Mouse (Mus musculus) megakaryocyte-erythroid progenitor cell, adult 5-6 weeks (primary cell): Measurements from ENCODE around the gene Mtif3. TPM values are rescaled to one million over a fixed set of nuclear protein-coding genes. Genes with fewer than 3 reads are reported as not detected.
A peak's percentile ranks its signal among the peaks of the same experiment; 100 is the strongest.
"Not testable (repeated sequence)": the region's sequence is repeated elsewhere in the genome, so short reads cannot be mapped to it uniquely, and the experiment has no call there.

Source experiments
- ATAC-seq: replicated peaks from 2 replicates; pipeline ENCODE4 v1.8.0; 2016; ENCODE audit warnings: mild to moderate bottlenecking, inconsistent platforms; ENCODE audit not compliant: severe bottlenecking, poor library complexity, low FRiP score, low TSS enrichment
- total RNA-seq, 2 experiments: library from RNA; stranded (forward) in 1 of 2; stranded (reverse) in 1 of 2; fragments of 200-1000, 215-1000 nt in 1 of 2; fragments of >200 nt in 1 of 2; fragmentation: Nextera tagmentation in 1 of 2; gene quantifications; 2 replicates each; pipeline ENCODE4 v1.2.3; 2014 to 2017

The Mtif3 gene
- total RNA-seq, 2 experiments from 2014 or later = 17.2 to 41.2 TPM

DNA sequence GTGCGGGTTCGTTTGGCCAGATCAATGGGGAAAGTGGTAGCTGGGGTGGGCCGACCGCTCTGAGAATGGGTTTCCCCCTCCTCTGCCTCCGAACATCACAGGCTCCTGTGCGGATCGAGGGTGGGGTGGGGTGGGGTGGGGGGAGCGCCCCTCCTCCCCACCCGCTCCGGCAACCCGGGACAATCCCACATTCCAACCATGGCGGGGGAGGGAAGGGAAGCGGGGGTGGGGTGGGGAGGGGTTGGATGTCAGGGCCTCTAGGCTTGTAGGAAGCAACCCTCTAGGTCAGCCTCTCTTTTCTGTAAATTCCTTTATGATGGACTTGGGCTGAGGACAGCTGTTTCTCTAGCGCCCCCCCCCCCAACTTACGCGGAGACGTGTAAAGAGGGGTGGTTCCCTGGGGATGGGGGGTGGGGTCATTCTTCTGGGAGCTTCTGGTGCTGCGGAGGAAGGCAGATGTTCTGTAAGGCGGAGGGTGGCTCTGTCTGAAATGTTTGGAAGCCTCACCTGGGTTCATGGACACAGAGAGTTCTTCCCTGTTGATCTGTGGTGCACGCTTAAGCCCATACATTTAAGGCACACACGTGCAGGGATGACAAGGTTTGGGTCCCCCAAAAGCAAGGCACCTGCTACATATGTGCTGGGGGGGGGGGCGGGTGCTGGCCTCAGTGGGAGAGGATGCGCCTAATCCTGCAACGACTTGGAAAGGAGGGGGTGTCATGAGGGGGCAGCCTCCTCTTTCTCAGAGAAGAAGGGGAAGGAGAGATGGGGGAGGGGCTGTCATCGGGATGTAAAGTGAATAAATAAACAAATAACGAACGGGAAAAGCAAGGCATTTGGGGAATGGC is 43.1 kb downstream of the Mtif3 start:
- no peak for ATAC-seq

DNA sequence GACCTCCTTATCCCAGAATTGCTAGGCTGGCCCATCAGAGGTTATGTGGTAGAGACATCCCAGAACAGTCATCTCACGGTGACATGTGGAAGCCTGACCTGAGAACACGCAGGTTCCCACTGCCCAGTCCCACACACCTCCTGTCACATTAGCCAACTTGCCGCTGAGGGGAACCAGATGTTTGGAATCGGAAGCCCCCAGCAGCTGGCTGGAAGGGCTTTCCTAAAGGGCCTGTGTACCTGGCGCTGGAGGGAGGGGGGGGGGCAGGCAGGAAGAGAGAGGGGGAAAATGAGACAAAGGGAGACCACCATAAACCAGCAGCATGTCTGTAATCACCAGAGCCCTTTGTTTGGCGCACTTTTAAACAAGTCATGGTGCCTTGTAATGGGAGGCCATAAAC is 43.7 kb downstream of the Mtif3 start:
- ATAC-seq = no peak

DNA sequence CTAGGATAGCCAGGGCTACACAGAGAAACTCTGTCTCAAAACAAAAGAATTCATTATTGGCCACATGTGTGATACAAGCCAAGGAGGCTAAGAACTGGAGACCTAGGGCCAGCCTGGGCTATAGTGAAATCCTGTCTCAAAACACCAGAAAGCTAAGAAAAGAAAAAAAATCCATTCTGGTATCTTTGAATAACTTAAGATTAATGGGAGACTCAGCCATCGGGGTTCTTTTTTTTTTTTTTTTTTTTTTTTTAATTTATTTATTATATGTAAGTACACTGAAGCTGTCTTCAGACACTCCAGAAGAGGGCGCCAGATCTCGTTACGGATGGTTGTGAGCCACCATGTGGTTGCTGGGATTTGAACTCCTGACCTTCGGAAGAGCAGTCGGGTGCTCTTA is 46.2 kb downstream of the Mtif3 start:
- not testable (repeated sequence) for ATAC-seq

DNA sequence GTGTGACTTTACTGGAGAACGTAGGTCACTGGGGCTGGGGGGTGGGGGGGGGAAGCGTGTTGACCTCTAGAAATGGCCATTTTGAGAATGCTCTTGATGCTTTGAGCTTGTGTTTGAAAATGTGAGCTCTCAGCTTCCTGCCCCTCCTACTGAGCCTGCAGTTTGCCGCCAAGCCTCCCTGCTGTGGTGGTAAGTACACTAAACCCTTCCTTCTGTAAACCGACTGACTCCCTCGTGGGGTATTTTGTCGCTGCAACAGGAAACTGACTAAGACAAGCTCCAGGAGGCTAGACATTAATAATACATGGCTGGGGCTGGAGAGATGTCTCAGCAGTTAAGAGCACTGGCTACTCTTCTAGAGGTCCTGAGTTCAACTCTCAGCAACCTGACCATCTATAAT is 46.8 kb downstream of the Mtif3 start:
- ATAC-seq = no peak

DNA sequence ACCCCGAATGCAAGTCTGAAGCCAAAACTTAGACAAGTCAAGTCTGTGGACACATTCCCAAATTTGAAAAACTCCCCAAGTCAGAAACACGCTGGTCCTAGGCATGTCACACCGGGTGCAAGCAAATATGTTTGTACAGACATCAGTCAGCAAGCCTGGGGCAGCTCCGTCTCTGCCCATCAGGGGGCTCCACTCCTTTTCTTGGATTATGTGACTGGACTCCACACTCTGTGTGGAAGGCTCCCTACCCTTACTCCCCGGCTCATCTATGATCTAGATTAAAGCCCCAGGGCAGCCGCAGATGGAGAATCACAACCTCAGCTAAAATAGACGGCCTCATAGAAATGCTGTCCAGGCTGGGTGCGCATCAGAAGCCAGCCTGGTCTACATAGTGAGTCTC is 47.3 kb downstream of the Mtif3 start:
- ATAC-seq = no peak

GRCm38 (mm10) chr5:146914088-146914766 is 49.4 kb downstream of the Mtif3 start:
- peak; percentile 78 for ATAC-seq

DNA sequence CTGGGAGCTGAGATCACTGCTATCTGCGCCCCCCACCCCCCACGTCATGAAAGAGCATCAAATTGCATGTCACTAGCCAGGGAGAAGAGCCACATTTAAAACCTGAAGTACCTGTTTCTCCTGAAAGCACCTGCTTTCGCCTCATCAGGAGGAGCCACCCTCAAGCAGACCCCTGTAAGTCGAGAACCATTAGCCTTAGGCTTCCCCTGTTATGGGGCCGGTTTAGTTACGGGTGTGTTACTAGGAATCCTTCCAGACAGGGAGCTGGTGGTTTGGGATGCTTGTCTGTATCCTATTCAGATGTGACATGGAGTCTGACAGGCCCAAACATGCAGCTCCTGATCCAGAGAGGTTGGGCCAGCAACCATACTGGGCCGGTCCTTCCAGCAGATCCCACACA is 50.2 kb downstream of the Mtif3 start:
- ATAC-seq = no peak

- ATAC-seq = no peak
Observed at GRCm38 (mm10) chr5:146912206-146912605, 51.4 kb downstream of the Mtif3 start.

DNA sequence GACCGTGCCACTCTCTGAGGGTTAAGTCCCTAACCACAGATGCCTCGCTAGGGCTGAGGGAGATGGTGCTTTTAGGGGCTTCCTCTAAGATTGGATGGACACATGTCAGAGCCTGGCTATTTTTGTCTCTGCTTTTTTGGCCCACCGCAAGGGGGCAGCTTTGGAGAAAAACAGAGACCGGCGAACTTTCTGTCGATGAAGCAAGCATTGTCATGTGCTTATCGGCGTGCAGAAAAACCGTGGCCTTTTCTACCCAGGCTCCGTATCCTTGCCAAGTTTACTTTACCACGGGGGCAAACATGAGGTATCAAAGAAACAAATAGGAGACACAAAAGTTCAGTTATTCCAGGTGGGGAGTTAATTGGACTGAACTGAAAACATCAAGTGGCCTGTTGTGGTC is 55.0 kb downstream of the Mtif3 start:
- ATAC-seq = no peak

- no peak for ATAC-seq
Observed at GRCm38 (mm10) chr5:146907533-146907932, 56.1 kb downstream of the Mtif3 start.

DNA sequence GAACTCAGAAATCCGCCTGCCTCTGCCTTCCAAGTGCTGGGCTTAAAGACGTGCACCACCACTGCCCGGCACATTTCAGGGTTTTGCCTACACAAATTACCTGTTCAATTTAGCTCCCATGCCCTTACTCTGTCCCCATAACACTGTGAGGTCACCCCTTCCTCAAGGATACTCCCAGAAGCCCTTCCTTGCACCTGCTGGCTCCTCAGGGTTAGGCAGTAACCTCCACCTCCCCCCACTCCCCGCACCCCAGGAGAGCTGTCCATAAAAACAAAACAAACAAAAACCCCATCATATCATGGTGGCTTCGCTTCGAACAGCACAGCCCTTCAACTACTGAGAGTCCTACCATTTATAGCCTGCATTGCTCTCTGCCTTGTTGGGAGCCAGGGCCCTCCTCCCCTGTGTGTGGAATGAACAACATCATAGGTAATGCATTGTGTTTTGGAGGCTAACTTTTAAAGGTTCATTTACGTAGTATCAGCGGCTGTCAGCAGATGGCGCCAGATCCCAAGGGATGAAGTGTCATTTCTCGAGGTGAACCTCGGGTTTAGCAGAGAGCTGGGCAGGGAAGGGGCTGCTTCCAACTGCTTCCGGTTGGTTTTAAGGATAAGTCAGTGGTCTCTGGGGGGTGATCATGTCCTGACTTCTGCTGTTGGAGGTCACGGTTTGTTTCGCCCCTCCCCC is 58.0 kb downstream of the Mtif3 start:
- peak; percentile 76 for ATAC-seq

DNA sequence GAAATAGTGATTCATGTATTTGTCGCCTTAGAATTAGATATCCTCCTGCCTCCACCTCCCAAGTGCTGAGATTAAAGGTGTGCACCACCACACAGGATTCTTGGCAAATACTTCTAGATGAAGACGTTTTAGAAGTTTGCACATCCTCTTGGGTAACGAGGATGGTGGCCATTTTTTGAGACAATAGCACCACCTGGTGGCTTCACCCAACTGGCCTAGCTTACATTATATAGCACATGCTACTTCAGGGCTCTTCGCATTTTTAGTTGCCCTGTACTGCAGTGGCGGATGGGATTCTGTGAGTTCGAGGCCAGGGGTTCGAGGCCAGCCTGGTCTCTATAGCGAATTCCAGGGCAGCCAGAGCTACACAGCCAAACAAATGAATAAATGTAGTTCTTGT is 59.2 kb downstream of the Mtif3 start:
- peak; percentile 79 for ATAC-seq

Other genes starting within 250 kb of the Mtif3 start
- 5.8 and 7.2 TPM in 2 replicates for gene Usp12, start 168.8 kb downstream of the Mtif3 start, total RNA-seq (2014; fragmentation: Nextera tagmentation)
- 13.9 and 14.1 TPM in 2 replicates for gene Usp12, start 168.8 kb downstream of the Mtif3 start, total RNA-seq (2017)
- gene Rpl21, start 130.9 kb downstream of the Mtif3 start, total RNA-seq (2014; fragmentation: Nextera tagmentation) = 2,306 and 2,977 TPM in 2 replicates
- 2,430 and 3,681 TPM in 2 replicates for gene Rpl21, start 130.9 kb downstream of the Mtif3 start, total RNA-seq (2017)
- gene Rasl11a, start 118.7 kb downstream of the Mtif3 start, total RNA-seq (2014; fragmentation: Nextera tagmentation) = not detected in 2 replicates
- 3.7 TPM in 1 of 2 replicates, not detected in the other for gene Rasl11a, start 118.7 kb downstream of the Mtif3 start, total RNA-seq (2017)
- gene Gtf3a, start 15.1 kb downstream of the Mtif3 start, total RNA-seq (2014; fragmentation: Nextera tagmentation) = 70.1 and 96.8 TPM in 2 replicates
- gene Gtf3a, start 15.1 kb downstream of the Mtif3 start, total RNA-seq (2017) = 144 and 151 TPM in 2 replicates
- gene Lnx2, start 112.8 kb upstream of the Mtif3 start, total RNA-seq (2014; fragmentation: Nextera tagmentation) = 7.2 and 7.6 TPM in 2 replicates
- gene Lnx2, start 112.8 kb upstream of the Mtif3 start, total RNA-seq (2017) = 3.3 and 7.9 TPM in 2 replicates
- gene Polr1d, start 113.2 kb upstream of the Mtif3 start, total RNA-seq (2014; fragmentation: Nextera tagmentation) = 145 and 195 TPM in 2 replicates
- gene Polr1d, start 113.2 kb upstream of the Mtif3 start, total RNA-seq (2017) = 149 and 191 TPM in 2 replicates
- not detected in 2 replicates for gene Gsx1, start 224.9 kb upstream of the Mtif3 start, total RNA-seq (2014; fragmentation: Nextera tagmentation)
- gene Gsx1, start 224.9 kb upstream of the Mtif3 start, total RNA-seq (2017) = not detected in 2 replicates